In genomic region chr1:132541824-132542599, GRCm38 (mm10) we compare ENCODE assay signal across 10 mouse cellular contexts. TPM values are rescaled to one million over a fixed set of nuclear protein-coding genes. Genes with fewer than 3 reads are reported as not detected.
DNase-seq lines count a peak whose midpoint lies in the region; ATAC-seq and TF ChIP-seq lines count a peak whose summit lies in the region.
"Had no signal": no experiment of that assay in that cellular context is flagged by ENCODE, and none has a peak within 500 bp of the region (broad histone marks: within the 10 kb centered on the region; RNA-seq: fewer than 3 reads in every experiment).

No protein-coding gene starts in this region.

- no peak for TF ChIP-seq CTCF in layer of hippocampus, adult 2 months (conservative IDR thresholded peaks at IDR 0.05)
- no peak for TF ChIP-seq CTCF in olfactory bulb, adult 2 months (IDR thresholded peaks at IDR 0.05; ENCODE audit: insufficient read depth, low read depth, low read length)

- no peak for DNase-seq in layer of hippocampus, adult 2 months (ENCODE audit: low spot score in 2 of 2)
- no peak for DNase-seq in layer of hippocampus, adult 9-11 months
- DNase-seq in embryonic facial prominence, embryonic 14.5 days (ENCODE audit: low spot score) = no peak
- no peak for DNase-seq in layer of hippocampus, adult 11-12 months (ENCODE audit: low spot score)
- no peak for DNase-seq in right cerebral cortex, postnatal 10 days (ENCODE audit: low spot score in 2 of 2)

- H3K9me3 ChIP-seq in embryonic facial prominence, embryonic 14.5 days (ENCODE audit: control insufficient read depth, low read length) = no peaks in the 10 kb centered on the region
- H3K9me3 ChIP-seq in intestine, embryonic 16.5 days (ENCODE audit: control insufficient read depth, low read length) = no peaks in the 10 kb centered on the region
- H3K9me3 ChIP-seq in liver, embryonic 12.5 days (replicated peaks) = no peaks in the 10 kb centered on the region

- 10% methylated on average over 5 of the region's 5 CpGs for WGBS in embryonic facial prominence, embryonic 14.5 days
- WGBS in intestine, embryonic 16.5 days = 31% methylated on average over 5 of the region's 5 CpGs
- 22% methylated on average over 5 of the region's 5 CpGs for WGBS in olfactory bulb, adult 2 months
- 8% methylated on average over 5 of the region's 5 CpGs for WGBS in liver, embryonic 12.5 days (ENCODE audit: insufficient replicate concordance)

- H3K4me3 ChIP-seq in layer of hippocampus, adult 2 months = peak overlapping the region; percentile 74
- H3K4me3 ChIP-seq in embryonic facial prominence, embryonic 14.5 days (ENCODE audit: low read depth, low read length) = no peak overlapping the region; the same call in 1 of the 2 replicates
- peak overlapping the region; percentile 12; the same call in 1 of the 2 replicates for H3K4me3 ChIP-seq in intestine, embryonic 16.5 days (ENCODE audit: low read length)
- H3K4me3 ChIP-seq in olfactory bulb, adult 2 months (ENCODE audit: insufficient read depth, low read depth, low read length) = peak overlapping the region; percentile 50
- no peak overlapping the region for H3K4me3 ChIP-seq in liver, embryonic 12.5 days

- no peaks in the 10 kb centered on the region for H3K36me3 ChIP-seq in embryonic facial prominence, embryonic 14.5 days (ENCODE audit: control insufficient read depth, insufficient read depth, low read length)
- no peaks in the 10 kb centered on the region for H3K36me3 ChIP-seq in intestine, embryonic 16.5 days (ENCODE audit: control insufficient read depth, insufficient read depth, low read length)
- no peaks in the 10 kb centered on the region for H3K36me3 ChIP-seq in liver, embryonic 12.5 days

- H3K4me1 ChIP-seq in embryonic facial prominence, embryonic 14.5 days (ENCODE audit: control insufficient read depth, insufficient read depth, low read length) = peaks cover 11% of the 10 kb centered on the region; the same call in 1 of the 2 replicates
- H3K4me1 ChIP-seq in intestine, embryonic 16.5 days (ENCODE audit: control insufficient read depth, insufficient read depth, low read length) = peaks cover 14% of the 10 kb centered on the region
- peaks cover 18% of the 10 kb centered on the region for H3K4me1 ChIP-seq in olfactory bulb, adult 2 months (ENCODE audit: control insufficient read depth, insufficient read depth, low read length)
- H3K4me1 ChIP-seq in liver, embryonic 12.5 days = peaks cover 4% of the 10 kb centered on the region; the same call in 1 of the 2 replicates

- peak overlapping the region; percentile 48 for H3K4me2 ChIP-seq in embryonic facial prominence, embryonic 14.5 days (ENCODE audit: low read depth, low read length)
- H3K4me2 ChIP-seq in intestine, embryonic 16.5 days (ENCODE audit: low read depth, low read length) = peak overlapping the region; percentile 38; the same call in 1 of the 2 replicates
- no peak overlapping the region for H3K4me2 ChIP-seq in liver, embryonic 12.5 days

- H3K27me3 ChIP-seq in embryonic facial prominence, embryonic 14.5 days (replicated peaks; ENCODE audit: control insufficient read depth, insufficient read depth, low read length) = peaks cover 54% of the 10 kb centered on the region
- peaks cover 17% of the 10 kb centered on the region for H3K27me3 ChIP-seq in intestine, embryonic 16.5 days (replicated peaks; ENCODE audit: control insufficient read depth, insufficient read depth, low read length)
- H3K27me3 ChIP-seq in liver, embryonic 12.5 days (replicated peaks) = peaks cover 88% of the 10 kb centered on the region

- peak overlapping the region; percentile 42; the same call in 1 of the 2 replicates for H3K9ac ChIP-seq in embryonic facial prominence, embryonic 14.5 days (ENCODE audit: low read depth, low read length)
- no peak overlapping the region for H3K9ac ChIP-seq in intestine, embryonic 16.5 days (ENCODE audit: low read depth, low read length)
- no peak overlapping the region for H3K9ac ChIP-seq in liver, embryonic 12.5 days

- H3K27ac ChIP-seq in layer of hippocampus, adult 2 months = peak overlapping the region; percentile 92
- H3K27ac ChIP-seq in embryonic facial prominence, embryonic 14.5 days (replicated peaks; ENCODE audit: low read depth, low read length) = no peak overlapping the region
- no peak overlapping the region for H3K27ac ChIP-seq in intestine, embryonic 16.5 days (ENCODE audit: low read length)
- H3K27ac ChIP-seq in olfactory bulb, adult 2 months (ENCODE audit: insufficient read depth, low read depth, low read length) = no peak overlapping the region
- H3K27ac ChIP-seq in liver, embryonic 12.5 days = no peak overlapping the region
- H3K27ac ChIP-seq: macrophage had no signal

- no peak for TF ChIP-seq POLR2A in olfactory bulb, adult 2 months (IDR thresholded peaks at IDR 0.05; ENCODE audit: insufficient read depth, low read depth, low read length)

- ATAC-seq in embryonic facial prominence, embryonic 14.5 days (ENCODE audit: low read depth) = no peak; the same call in 1 of the 2 replicates
- ATAC-seq in intestine, embryonic 16.5 days = no peak
- ATAC-seq in liver, embryonic 12.5 days = no peak

RNA-seq across cellular contexts. Expression of gene Cntn2, which starts 1.0 kb away (rescaled TPM):
- 10 to 100 TPM; 71.8 to 73.9 TPM for total RNA-seq in layer of hippocampus, adult 2 months (2021)
- polyA plus RNA-seq in embryonic facial prominence, embryonic 14.5 days (2014; fragmentation: Nextera tagmentation; extraction: Ambion mirVana) = 3.6 and 4.3 TPM in 2 replicates
- 0.27 and 0.31 TPM in 2 replicates for polyA plus RNA-seq in intestine, embryonic 16.5 days (2015; fragmentation: Nextera tagmentation; extraction: Ambion mirVana)
- not detected in 2 replicates for polyA plus RNA-seq in olfactory bulb, adult 2 months (2012; ENCODE audit: insufficient read depth, insufficient read length, low replicate concordance, missing spikeins)
- polyA plus RNA-seq in liver, embryonic 12.5 days (2016; fragmentation: Nextera tagmentation; extraction: Ambion mirVana) = 0.02 and 0.19 TPM in 2 replicates
- total RNA-seq: MEL had no signal
- polyA plus RNA-seq: macrophage had no signal

RNA-seq across cellular contexts. Expression of gene Tmem81, which starts 36.0 kb away (rescaled TPM):
- 1 to 10 TPM; 6.3 to 6.4 TPM for total RNA-seq in layer of hippocampus, adult 2 months (2021)
- polyA plus RNA-seq in embryonic facial prominence, embryonic 14.5 days (2014; fragmentation: Nextera tagmentation; extraction: Ambion mirVana) = 1.8 TPM in 2 replicates
- 1.4 and 1.7 TPM in 2 replicates for polyA plus RNA-seq in intestine, embryonic 16.5 days (2015; fragmentation: Nextera tagmentation; extraction: Ambion mirVana)
- not detected in 2 replicates for polyA plus RNA-seq in olfactory bulb, adult 2 months (2012; ENCODE audit: insufficient read depth, insufficient read length, low replicate concordance, missing spikeins)
- polyA plus RNA-seq in liver, embryonic 12.5 days (2016; fragmentation: Nextera tagmentation; extraction: Ambion mirVana) = 1.5 and 1.7 TPM in 2 replicates

Comparison
In these comparisons a context has a peak if more than half of its experiments do, and no peak if none do; other contexts are left out.
1. H3K4me3 ChIP-seq: peak in layer of hippocampus, adult 2 months (single experiment), intestine, embryonic 16.5 days (single experiment) and olfactory bulb, adult 2 months (single experiment); none in embryonic facial prominence, embryonic 14.5 days (single experiment) and liver, embryonic 12.5 days (single experiment).